Mouse (Mus musculus): Measurements from ENCODE around the gene Trim29.

- TF ChIP-seq GATA1 (IDR thresholded peaks at IDR 0.05; ENCODE audit: borderline replicate concordance, low read length) (no peak), TAL1 (conservative IDR thresholded peaks at IDR 0.05; ENCODE audit: low read depth, low read length) (no peak)
Measured at GRCm38 (mm10) chr9:43263946-43264451, 46.6 kb upstream of the Trim29 start.

All from G1E (cell line).